Mouse (Mus musculus) embryonic stem cell, embryonic (primary cell): ENCODE data around the gene Myh14.

Source experiments
- CTCF ChIA-PET, 4 experiments: fragments of 300-600 bp in 2 of 4; fragments of 350-600 bp in 2 of 4; sonication (Branson Sonifier 250); formaldehyde crosslinking; loops; one replicate each; lab custom pipeline; 2022; ENCODE audit warnings: inconsistent platforms in 2 of 4; lab: Charles Lee
- POLR2A ChIA-PET, 4 experiments: fragments of 300-600 bp in 2 of 4; fragments of 350-600 bp in 2 of 4; sonication (Branson Sonifier 250); formaldehyde crosslinking; loops; one replicate each; lab custom pipeline; 2022; ENCODE audit warnings: antibody characterized with exemption in 4 of 4, inconsistent platforms in 1 of 4; lab: Charles Lee

Gene Myh14

DNA sequence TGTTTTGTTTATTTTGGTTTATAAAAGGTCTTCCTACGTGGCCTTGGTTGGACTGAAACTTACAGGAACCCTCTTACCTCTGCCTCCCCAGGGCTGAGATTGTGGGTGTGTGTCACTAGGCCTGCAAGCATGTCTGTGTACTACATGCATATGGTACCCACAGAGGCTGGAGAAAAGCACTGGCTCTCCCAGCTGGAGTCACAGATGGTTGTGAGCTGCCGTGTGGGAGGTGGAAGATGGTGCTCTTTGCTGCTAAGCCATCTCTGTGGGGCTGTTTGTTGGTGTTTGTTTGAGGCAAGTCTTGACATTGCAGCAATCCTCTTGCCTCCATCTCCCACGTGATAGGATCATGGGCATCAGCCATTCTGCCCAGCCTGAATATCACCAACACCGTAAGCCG is 9.4 kb downstream of the Myh14 start:
- ChIA-PET POLR2A (interaction anchor here in 1 of 4 experiments (1.1 to 1.7 kb wide), 3 partner anchors 36 to 159 kb away, joined by 3 to 4 read pairs (median 4); no protein-coding TSS in a partner anchor), CTCF (interaction anchor here in 3 of 4 experiments (0.7 to 1.9 kb wide), 3 partner anchors 40 to 112 kb away, joined by 3 to 4 read pairs (median 3); partner anchors contain the start of gene Pold1 (in 1 of the 3))

DNA sequence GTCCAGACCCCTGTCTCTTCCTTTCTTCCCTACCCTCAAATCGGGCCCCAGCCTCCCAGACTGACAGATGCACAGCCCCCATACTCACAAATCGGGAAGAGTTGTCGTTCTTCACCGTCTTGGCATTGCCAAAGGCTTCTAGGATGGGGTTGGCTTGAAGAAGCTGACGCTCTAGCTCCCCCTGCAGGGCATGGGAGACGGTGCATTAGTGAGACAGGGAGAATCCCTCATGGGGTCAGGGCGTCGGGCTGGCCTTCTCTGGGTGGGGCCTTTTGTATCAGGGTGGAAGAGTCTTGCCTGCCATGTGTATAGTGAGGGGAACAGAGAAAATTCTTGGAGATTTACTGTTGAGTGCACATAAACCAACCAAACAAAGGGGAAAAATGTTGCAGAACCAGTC is 15.1 kb downstream of the Myh14 start:
- CTCF ChIA-PET, result interaction anchor here (0.5 to 3.9 kb wide), 74 partner anchors 8 to 1241 kb away, joined by 3 to 61 read pairs (median 4); partner anchors contain the start of genes Kcnc3 (in 2 of the 4), Nup62 (in 2 of the 4), Ap2a1 (in 1 of the 4) and Emc10 (in 1 of the 4)
- POLR2A ChIA-PET, result interaction anchor here in 3 of 4 experiments (0.6 to 1.8 kb wide), 12 partner anchors 10 to 224 kb away, joined by 3 to 8 read pairs (median 4); partner anchors contain the start of genes Il4i1 (in 1 of the 3), Izumo2 (in 1 of the 3), Kcnc3 (in 1 of the 3) and Nup62 (in 1 of the 3)

DNA sequence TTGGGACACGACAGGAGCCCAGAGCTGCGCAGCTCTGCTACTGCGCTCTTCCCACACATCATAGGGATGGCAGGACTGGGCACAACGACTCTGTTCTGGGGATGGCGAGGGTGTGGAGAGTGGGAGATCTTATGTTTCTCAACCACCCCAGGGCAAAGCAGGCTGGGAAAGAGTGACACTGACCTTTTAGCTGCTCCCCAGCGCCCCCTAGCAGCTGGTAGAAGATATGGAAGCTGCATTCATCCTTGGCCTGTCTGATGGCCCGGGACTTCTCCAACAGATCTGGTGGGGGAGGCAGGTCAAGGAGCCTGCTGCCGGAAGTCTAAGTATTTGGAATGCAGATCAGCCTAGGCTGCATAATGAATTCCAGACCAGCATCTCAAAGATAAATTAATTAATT is 16.9 kb downstream of the Myh14 start:
- POLR2A ChIA-PET, result interaction anchor here in 3 of 4 experiments (0.5 to 1.8 kb wide), 20 partner anchors 9 to 399 kb away, joined by 3 to 7 read pairs (median 4); partner anchors contain the start of genes Il4i1 (in 2 of the 3), Nup62 (in 2 of the 3), Ap2a1 (in 1 of the 3) and Izumo2 (in 1 of the 3)
- CTCF ChIA-PET, result interaction anchor here (0.6 to 3.9 kb wide), 90 partner anchors 8 to 948 kb away, joined by 3 to 61 read pairs (median 5); partner anchors contain the start of genes Pold1 (in 2 of the 4), Aldh16a1 (in 1 of the 4), Ap2a1 (in 1 of the 4) and Fam71e1 (in 1 of the 4)

DNA sequence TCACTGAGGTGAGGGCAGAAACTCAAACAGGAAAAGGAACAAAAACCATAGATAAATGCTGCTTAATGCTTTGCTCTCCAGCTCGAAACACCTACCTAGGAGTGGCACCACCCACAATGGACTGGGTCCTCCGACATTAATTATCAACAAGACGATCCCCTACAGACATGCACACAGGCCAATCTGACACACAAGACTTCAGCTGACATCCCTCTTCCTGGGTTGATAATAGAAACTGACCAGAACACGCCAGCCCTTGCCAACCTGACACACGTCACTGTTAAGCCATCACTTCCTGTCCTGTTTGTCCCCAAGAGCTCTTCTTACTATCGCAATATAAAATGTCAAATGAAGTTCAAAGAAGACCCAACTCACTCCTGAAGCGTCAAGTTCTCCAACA is 19.2 kb downstream of the Myh14 start:
- ChIA-PET POLR2A (interaction anchor here in 2 of 4 experiments (0.6 to 1.1 kb wide), 2 partner anchors 9 to 975 kb away, joined by 3 to 4 read pairs; no protein-coding TSS in a partner anchor), CTCF (interaction anchor here in 2 of 4 experiments (0.8 to 3.4 kb wide), 6 partner anchors 9 to 150 kb away, joined by 3 to 19 read pairs (median 4); no protein-coding TSS in a partner anchor)

DNA sequence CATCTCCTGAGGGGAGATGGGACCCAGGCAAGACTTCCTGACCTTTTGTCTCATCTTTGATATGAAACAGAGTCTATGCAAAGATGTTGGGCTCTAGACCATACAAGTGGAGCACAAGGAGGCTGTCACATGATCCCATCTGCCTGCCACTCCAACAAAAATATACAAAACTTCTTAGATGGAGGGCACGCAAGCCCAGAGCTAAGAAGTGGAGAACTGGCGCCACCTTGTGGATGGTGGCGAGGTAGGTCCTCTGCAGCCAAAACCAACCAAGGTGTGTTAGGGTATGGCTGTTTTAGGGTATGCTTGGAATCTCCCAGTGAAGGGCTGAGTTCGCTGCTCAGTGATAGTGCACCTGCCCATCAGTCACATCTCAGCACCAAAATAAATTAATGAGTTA is 20.7 kb downstream of the Myh14 start:
- CTCF ChIA-PET, result interaction anchor here (0.6 to 3.8 kb wide), 65 partner anchors 8 to 1066 kb away, joined by 3 to 29 read pairs (median 4); partner anchors contain the start of genes Pold1 (in 2 of the 4), Akt1s1 (in 1 of the 4), Atf5 (in 1 of the 4) and Il4i1 (in 1 of the 4)
- POLR2A ChIA-PET, result interaction anchor here in 3 of 4 experiments (0.6 to 2.3 kb wide), 9 partner anchors 18 to 387 kb away, joined by 3 to 9 read pairs (median 3); no protein-coding TSS in a partner anchor

DNA sequence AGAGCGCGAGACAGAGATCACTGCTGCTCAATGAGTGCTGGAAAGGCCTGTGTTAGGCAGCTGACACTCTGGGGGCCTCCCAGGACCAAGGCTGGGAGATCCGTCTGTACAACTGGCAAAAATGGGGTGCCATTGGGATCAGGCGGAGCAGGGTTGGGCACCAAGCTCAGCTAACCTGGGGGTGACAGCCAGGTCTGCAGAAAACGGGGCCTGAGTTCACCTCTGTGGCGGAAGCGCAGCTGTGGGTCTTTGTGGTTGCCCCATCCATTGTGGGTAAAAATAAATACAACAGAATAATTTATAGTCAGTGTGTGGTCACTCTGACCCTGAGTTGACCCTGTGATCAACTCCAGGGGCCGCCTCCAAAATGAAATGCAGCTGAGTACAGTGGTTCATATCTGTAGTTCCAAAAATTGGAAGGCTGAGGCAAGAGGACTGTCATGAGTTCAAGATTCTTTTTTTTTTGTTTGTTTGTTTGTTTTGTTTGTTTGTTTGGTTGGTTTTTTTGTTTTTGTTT is 21.5 kb downstream of the Myh14 start:
- ChIA-PET CTCF (interaction anchor here (0.7 to 3.8 kb wide), 38 partner anchors 8 to 1067 kb away, joined by 3 to 29 read pairs (median 6); partner anchors contain the start of genes Pold1 (in 2 of the 4) and Kcnc3 (in 1 of the 4)), POLR2A (interaction anchor here in 2 of 4 experiments (1.0 to 2.7 kb wide), 5 partner anchors 11 to 95 kb away, joined by 3 to 7 read pairs (median 4); no protein-coding TSS in a partner anchor)

DNA sequence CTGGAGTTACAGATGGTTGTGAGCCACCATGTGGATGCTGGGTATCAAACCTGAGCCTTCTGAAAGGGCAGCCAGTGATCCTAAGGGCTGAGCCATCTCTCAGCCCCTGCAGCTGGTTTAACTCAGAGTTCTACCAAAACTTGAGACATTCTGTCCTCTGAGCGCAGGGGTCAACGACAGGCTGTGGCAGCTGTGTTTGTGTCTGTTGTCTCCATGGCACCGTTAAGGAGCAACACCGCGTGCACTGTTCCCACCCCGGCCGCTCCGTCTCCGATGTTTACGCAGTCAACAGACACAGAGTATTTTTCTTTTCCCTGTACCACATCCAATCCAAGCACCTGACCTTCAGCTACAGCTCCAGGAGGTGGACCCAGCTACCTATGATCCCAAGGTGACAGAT is 22.9 kb downstream of the Myh14 start:
- ChIA-PET POLR2A (interaction anchor here in 2 of 4 experiments (0.6 to 2.7 kb wide), 16 partner anchors 9 to 1301 kb away, joined by 3 to 7 read pairs (median 3); partner anchors contain the start of genes Il4i1 (in 1 of the 2), Izumo2 (in 1 of the 2), Nup62 (in 1 of the 2) and Pold1 (in 1 of the 2)), CTCF (interaction anchor here (0.5 to 3.8 kb wide), 74 partner anchors 8 to 753 kb away, joined by 3 to 29 read pairs (median 4); partner anchors contain the start of genes Kcnc3 (in 2 of the 4), Emc10 (in 1 of the 4), Fam71e1 (in 1 of the 4) and Pold1 (in 1 of the 4))

DNA sequence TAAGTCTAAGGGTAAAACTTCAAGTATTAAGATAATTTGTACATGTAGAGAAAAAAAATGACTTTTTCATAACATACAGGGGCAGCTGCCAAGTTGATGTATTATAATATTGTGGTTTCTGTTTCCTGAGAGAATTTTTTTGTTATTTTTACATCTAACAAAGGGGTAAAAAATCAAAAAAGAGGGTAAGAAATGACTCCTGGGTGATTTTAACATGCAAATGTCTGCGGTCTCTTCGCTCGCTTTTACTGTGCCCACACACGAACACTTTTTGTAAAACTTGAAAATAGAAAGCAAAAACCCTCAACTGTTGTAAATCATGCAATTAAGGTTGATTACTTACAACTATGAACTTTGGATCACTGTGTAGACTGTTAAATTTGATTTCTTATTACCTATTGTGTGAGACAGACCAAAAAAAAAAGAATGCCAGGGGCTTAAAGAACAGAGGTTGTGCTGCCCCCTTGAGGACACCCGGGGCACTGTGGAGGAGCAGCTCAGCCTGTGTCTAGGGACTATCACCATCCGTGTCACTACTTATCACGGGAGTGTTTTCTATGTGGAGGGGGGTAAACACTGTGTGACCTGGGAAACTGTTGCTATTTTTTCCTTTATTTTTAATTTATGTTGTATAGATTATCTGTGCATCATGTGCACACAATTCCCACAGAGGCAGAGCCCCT is 23.5 kb downstream of the Myh14 start:
- ChIA-PET POLR2A (interaction anchor here in 3 of 4 experiments (0.6 to 2.7 kb wide), 15 partner anchors 9 to 1301 kb away, joined by 3 to 7 read pairs (median 3); partner anchors contain the start of genes Il4i1 (in 1 of the 3), Nup62 (in 1 of the 3) and Pold1 (in 1 of the 3)), CTCF (interaction anchor here (0.5 to 3.8 kb wide), 69 partner anchors 9 to 752 kb away, joined by 3 to 29 read pairs (median 4); partner anchors contain the start of genes Kcnc3 (in 2 of the 4), Emc10 (in 1 of the 4), Fam71e1 (in 1 of the 4) and Pold1 (in 1 of the 4))

DNA sequence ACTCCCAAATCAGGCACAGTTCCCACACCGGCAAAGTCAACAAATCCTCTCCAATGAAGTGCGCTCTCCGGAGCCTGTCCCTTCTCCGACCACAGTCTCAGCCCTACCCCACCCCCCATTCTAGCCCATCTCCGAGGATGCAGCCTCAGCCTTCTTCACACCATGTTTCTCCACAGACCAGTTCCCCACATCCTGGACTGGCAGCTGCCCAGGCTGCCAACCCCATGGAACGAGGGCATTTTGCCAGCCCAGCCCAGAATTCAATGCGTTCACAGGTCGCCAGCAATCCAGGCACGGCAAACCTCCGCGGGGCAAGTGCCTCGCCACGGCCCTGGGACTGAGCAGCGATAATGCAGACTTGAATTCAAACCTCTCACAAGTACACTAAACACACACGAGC is 24.7 kb downstream of the Myh14 start:
- ChIA-PET CTCF (interaction anchor here (0.6 to 3.0 kb wide), 11 partner anchors 8 to 124 kb away, joined by 3 to 14 read pairs (median 4); no protein-coding TSS in a partner anchor), POLR2A (interaction anchor here in 2 of 4 experiments (0.8 to 2.2 kb wide), 5 partner anchors 10 to 56 kb away, joined by 3 to 6 read pairs (median 4); partner anchors contain the start of gene Kcnc3 (in 1 of the 2))

DNA sequence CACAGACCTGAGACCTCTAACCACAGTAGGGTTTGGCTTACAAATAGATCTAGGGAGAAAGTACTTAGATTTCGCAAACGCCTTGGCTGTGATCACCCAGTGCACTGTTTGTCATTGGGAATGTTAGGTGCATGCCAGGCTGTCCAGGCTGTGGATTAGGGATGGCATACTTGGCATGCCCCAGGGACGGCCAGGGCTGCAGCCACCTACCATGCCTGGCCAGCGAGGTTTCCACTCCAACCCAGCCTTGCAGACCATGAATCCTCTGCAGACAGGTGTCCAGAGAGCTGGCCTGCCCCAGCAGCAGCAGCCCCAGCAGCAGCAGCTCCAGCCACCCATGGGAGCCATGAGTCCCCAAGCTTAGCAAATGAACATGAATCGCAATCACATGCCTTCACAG is 25.4 kb downstream of the Myh14 start:
- CTCF ChIA-PET, result interaction anchor here (0.6 to 3.0 kb wide), 19 partner anchors 8 to 382 kb away, joined by 3 to 14 read pairs (median 4); no protein-coding TSS in a partner anchor
- POLR2A ChIA-PET, result interaction anchor here in 3 of 4 experiments (0.5 to 2.6 kb wide), 8 partner anchors 10 to 277 kb away, joined by 3 to 10 read pairs (median 4); partner anchors contain the start of genes Kcnc3 (in 1 of the 3) and Spib (in 1 of the 3)

DNA sequence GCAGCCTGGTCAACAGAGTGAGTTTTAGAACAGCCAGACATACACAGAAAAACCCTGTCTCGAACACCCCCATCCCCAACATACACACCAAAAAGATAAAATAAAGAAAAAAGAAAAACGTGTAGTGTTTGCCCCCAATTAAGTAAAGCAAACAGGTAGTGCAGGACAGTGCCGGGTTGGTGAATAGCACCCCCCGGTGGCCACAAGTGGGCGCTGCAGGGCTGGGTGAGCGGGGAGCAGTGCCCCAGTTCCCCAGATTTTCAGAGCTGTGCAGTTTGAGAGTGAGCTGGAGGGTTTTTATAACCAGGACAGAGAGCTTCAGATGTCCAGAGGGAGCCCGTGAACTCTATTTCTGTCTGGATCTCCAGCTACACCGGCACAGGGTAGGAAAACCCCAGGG is 28.8 kb downstream of the Myh14 start:
- CTCF ChIA-PET, result interaction anchor here (0.6 to 4.5 kb wide), 61 partner anchors 8 to 379 kb away, joined by 3 to 34 read pairs (median 5); partner anchors contain the start of genes Akt1s1 (in 1 of the 4), Josd2 (in 1 of the 4), Kcnc3 (in 1 of the 4) and Myh14 (in 1 of the 4)
- POLR2A ChIA-PET, result interaction anchor here in 3 of 4 experiments (0.5 to 3.2 kb wide), 14 partner anchors 9 to 702 kb away, joined by 3 to 12 read pairs (median 4); partner anchors contain the start of gene Kcnc3 (in 2 of the 3)

DNA sequence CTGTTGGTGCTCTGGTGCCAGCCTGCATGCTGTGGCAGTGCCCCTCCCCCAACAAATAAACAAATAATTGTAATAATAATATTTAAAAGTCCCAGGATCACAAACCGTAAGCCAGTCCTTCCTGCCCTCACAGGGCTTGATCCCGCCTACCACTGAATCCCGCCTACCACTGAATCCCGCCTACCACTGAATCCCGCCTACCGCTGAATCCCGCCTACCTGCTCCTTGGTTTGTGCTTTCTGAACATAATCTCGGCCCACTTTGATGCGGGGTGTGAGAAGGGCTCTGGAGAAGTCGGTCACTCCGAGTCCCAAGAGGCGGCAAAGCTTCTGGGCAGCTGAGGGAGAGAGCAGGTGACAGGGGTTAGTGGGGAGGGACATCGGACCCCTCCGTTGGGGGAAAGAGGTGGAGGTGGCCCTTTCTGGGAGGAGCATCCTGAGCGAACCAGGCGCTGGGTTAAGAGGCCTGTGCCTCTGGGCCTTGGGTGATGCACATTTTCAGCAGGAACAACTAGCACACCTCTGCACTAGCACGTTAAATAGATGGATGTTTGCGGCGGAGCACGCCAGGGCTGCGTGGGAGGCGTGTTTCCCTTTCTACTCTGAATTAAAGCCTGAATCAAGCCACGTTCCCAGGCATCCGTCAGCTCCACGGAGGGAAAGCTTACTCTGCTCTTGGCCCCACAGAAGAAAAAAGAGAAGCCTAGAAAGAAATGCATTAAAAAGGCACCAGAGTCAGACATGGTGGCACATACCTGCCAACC is 29.6 kb downstream of the Myh14 start:
- POLR2A ChIA-PET, result interaction anchor here in 2 of 4 experiments (0.6 to 2.5 kb wide), 10 partner anchors 17 to 365 kb away, joined by 3 to 12 read pairs (median 4); partner anchors contain the start of genes Il4i1 (in 1 of the 2), Kcnc3 (in 1 of the 2), Nr1h2 (in 1 of the 2) and Nup62 (in 1 of the 2)
- CTCF ChIA-PET, result interaction anchor here in 3 of 4 experiments (0.7 to 4.5 kb wide), 14 partner anchors 8 to 378 kb away, joined by 3 to 34 read pairs (median 6); partner anchors contain the start of genes Emc10 (in 1 of the 3), Fam71e1 (in 1 of the 3) and Nr1h2 (in 1 of the 3)

DNA sequence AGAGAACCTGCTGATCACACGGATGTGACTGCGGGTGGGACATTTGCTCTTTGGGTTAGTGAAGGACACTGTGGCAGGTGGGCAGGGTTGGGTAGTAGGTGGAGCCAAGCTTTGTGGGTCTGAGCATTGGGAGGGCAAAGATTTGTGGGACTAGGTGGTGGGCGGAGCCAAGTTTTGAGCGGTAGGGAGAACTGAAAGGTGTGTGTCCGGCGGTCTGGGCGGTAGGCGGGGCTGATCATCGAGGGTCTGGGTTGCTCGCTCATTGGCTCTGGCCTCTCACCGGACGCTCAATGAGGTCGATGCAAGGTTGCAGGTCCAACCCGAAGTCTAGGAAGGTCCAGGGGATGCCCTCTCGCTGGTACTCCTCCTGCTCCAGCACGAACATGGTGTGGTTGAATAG is 32.0 kb downstream of the Myh14 start:
- POLR2A ChIA-PET, result interaction anchor here in 3 of 4 experiments (0.5 to 3.0 kb wide), 19 partner anchors 9 to 517 kb away, joined by 3 to 8 read pairs (median 3); partner anchors contain the start of genes Kcnc3 (in 1 of the 3), Myh14 (in 1 of the 3), Prmt1 (in 1 of the 3) and Vrk3 (in 1 of the 3)
- CTCF ChIA-PET, result interaction anchor here in 3 of 4 experiments (0.6 to 2.1 kb wide), 18 partner anchors 9 to 376 kb away, joined by 3 to 8 read pairs (median 4); partner anchors contain the start of gene Pold1 (in 1 of the 3)

DNA sequence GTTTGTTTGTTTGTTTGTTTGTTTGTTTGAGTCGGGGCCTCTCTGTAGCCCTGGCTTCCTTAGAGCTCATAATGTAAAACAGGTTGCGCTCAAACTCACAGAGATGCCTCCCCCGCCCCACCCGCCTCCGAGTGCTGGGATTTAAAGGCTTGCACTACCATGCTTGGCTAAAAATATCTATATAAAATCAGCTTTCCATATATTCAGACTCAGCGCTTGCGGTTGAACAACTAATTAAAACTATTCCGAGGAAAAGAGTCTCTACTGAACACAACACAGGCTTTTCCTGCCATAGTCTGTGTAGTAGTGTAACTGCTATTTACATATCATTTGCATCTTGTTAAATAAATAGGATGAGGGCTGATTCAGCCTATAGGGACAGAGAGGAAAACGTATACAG is 34.0 kb downstream of the Myh14 start:
- ChIA-PET CTCF (interaction anchor here in 1 of 4 experiments (1.2 kb wide), 1 partner anchor 11 kb away, joined by 3 read pairs; no protein-coding TSS in a partner anchor), POLR2A (interaction anchor here in 3 of 4 experiments (0.6 to 1.0 kb wide), 3 partner anchors 31 to 105 kb away, joined by 3 to 5 read pairs (median 3); no protein-coding TSS in a partner anchor)

DNA sequence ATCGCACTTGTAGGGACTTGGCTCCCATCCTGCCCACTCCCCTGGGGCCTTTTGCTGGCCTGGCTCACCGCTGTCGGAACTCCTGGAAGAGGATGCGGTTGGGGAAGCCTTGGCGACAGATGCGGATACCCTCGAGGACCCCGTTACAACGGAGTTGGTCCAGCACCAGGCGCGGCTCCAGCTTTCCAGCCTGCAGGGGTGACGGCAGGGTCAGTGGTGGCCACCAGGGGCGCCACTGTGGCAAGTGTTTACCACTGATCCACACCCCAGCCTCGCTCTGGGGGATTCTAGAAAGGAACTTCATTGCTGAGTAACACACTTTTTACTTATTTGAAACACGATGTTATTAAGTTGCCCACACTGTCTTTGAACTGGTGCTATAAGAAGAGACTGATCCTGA is 37.2 kb downstream of the Myh14 start:
- POLR2A ChIA-PET, result interaction anchor here (0.6 to 3.1 kb wide), 26 partner anchors 9 to 1220 kb away, joined by 3 to 16 read pairs (median 4); partner anchors contain the start of genes 1700028J19Rik (in 2 of the 4), 2410002F23Rik (in 2 of the 4), Emc10 (in 1 of the 4) and Fam71e1 (in 1 of the 4)
- CTCF ChIA-PET, result interaction anchor here (0.5 to 3.8 kb wide), 48 partner anchors 8 to 438 kb away, joined by 3 to 34 read pairs (median 4); partner anchors contain the start of genes Pold1 (in 3 of the 4), Emc10 (in 2 of the 4), Fam71e1 (in 2 of the 4) and Nr1h2 (in 1 of the 4)
